Mouse (Mus musculus) bone marrow macrophage, adult 2 months (primary cell): ENCODE measurements at regions not wholly inside any gene's neighbourhood (a gene's known extent, or its start where the extent isn't known, plus 50 kb on each side); places are given as distances from the start of the nearest gene placed in this dataset.

Experiments
- H3K27ac ChIP-seq: 2 replicates; pipeline ENCODE4 v1.5.1; 2012; ENCODE audit warnings: low read depth, low read length; ENCODE audit not compliant: insufficient read depth
- H3K4me1 ChIP-seq: 2 replicates; pipeline ENCODE4 v1.6.1; 2012; ENCODE audit warnings: low read length; ENCODE audit not compliant: control insufficient read depth, insufficient read depth
- H3K4me3 ChIP-seq: 2 replicates; pipeline ENCODE4 v1.5.1; 2012; ENCODE audit warnings: mild to moderate bottlenecking, low read length, moderate library complexity; ENCODE audit not compliant: insufficient read depth
- CTCF ChIP-seq: IDR thresholded peaks from 2 replicates; pipeline ENCODE4 v1.5.1; 2012; ENCODE audit warnings: low read depth, mild to moderate bottlenecking, low read length, moderate library complexity
- POLR2A ChIP-seq: IDR thresholded peaks from 2 replicates; pipeline ENCODE4 v1.6.1; 2012; ENCODE audit warnings: mild to moderate bottlenecking, low read depth, low read length, borderline replicate concordance

GRCm38 (mm10) chr7:68814823-68815666, 66.0 kb upstream of the Arrdc4 start:
- H3K4me1 ChIP-seq: no peaks in the 10 kb centered on the region
- H3K27ac ChIP-seq: no peak overlapping the region
- TF ChIP-seq CTCF (no peak), POLR2A (no peak)
- H3K4me3 ChIP-seq: no peak overlapping the region

- no peak overlapping the region for H3K27ac ChIP-seq
- H3K4me3 ChIP-seq: no peak overlapping the region
- no peaks in the 10 kb centered on the region for H3K4me1 ChIP-seq
- TF ChIP-seq POLR2A: no peak
- TF ChIP-seq CTCF: no peak
Observed at GRCm38 (mm10) chr7:68809782-68810181, 60.7 kb upstream of the Arrdc4 start.
